Mouse (Mus musculus) urinary bladder, postnatal 25 days (tissue): Measurements from ENCODE around the gene Traf5.

Source experiments
- DNase-seq: peaks from one replicate; pipeline ENCODE4 v3.0.0; 2022; ENCODE audit warnings: low spot score

The Traf5 gene

GRCm38 (mm10) chr1:192091806-192092772 is at the start of gene Traf5:
Gene Traf5, minus strand, starts transcription at chr1:192092559.
- DNase-seq: peak; percentile 97

GRCm38 (mm10) chr1:192140313-192140712 is 48.0 kb upstream of the Traf5 start:
- DNase-seq: no peak

GRCm38 (mm10) chr1:192137926-192138910 is 45.9 kb upstream of the Traf5 start, which contains the start of gene Rcor3:
Gene Rcor3, minus strand, starts transcription at chr1:192138062.
- peak; percentile 79 for DNase-seq

- DNase-seq: peak; percentile 31
These were observed 45.0 kb upstream of the Traf5 start for GRCm38 (mm10) chr1:192137291-192137925.

GRCm38 (mm10) chr1:192136561-192137290 is 44.4 kb upstream of the Traf5 start:
- peak; percentile 63 for DNase-seq

- no peak for DNase-seq
These were observed 37.8 kb upstream of the Traf5 start for GRCm38 (mm10) chr1:192130202-192130601.

- no peak for DNase-seq
These were observed 36.0 kb upstream of the Traf5 start for GRCm38 (mm10) chr1:192128343-192128742.

- DNase-seq: no peak
These were observed 33.4 kb upstream of the Traf5 start for GRCm38 (mm10) chr1:192125761-192126160.

GRCm38 (mm10) chr1:192116262-192116661 is 23.9 kb upstream of the Traf5 start:
- DNase-seq: no peak

- no peak for DNase-seq
These were observed 23.0 kb upstream of the Traf5 start for GRCm38 (mm10) chr1:192115378-192115777.

GRCm38 (mm10) chr1:192109169-192109568 is 16.8 kb upstream of the Traf5 start:
- DNase-seq: no peak

GRCm38 (mm10) chr1:192107352-192107751 is 15.0 kb upstream of the Traf5 start:
- DNase-seq: no peak

- DNase-seq: no peak
These were observed 13.6 kb upstream of the Traf5 start for GRCm38 (mm10) chr1:192105902-192106389.

- no peak for DNase-seq
These were observed 11.7 kb upstream of the Traf5 start for GRCm38 (mm10) chr1:192104021-192104420.

GRCm38 (mm10) chr1:192103176-192103575 is 10.8 kb upstream of the Traf5 start:
- no peak for DNase-seq

- no peak for DNase-seq
These were observed 9.0 kb upstream of the Traf5 start for GRCm38 (mm10) chr1:192101359-192101758.

GRCm38 (mm10) chr1:192100742-192101141 is 8.4 kb upstream of the Traf5 start:
- DNase-seq: no peak

- no peak for DNase-seq
These were observed 3.3 kb upstream of the Traf5 start for GRCm38 (mm10) chr1:192095626-192096025.

GRCm38 (mm10) chr1:192094451-192095170 is 2.3 kb upstream of the Traf5 start:
- peak; percentile 67 for DNase-seq
